Comparison of ENCODE assay signal across 8 mouse cellular contexts in the genomic region with DNA sequence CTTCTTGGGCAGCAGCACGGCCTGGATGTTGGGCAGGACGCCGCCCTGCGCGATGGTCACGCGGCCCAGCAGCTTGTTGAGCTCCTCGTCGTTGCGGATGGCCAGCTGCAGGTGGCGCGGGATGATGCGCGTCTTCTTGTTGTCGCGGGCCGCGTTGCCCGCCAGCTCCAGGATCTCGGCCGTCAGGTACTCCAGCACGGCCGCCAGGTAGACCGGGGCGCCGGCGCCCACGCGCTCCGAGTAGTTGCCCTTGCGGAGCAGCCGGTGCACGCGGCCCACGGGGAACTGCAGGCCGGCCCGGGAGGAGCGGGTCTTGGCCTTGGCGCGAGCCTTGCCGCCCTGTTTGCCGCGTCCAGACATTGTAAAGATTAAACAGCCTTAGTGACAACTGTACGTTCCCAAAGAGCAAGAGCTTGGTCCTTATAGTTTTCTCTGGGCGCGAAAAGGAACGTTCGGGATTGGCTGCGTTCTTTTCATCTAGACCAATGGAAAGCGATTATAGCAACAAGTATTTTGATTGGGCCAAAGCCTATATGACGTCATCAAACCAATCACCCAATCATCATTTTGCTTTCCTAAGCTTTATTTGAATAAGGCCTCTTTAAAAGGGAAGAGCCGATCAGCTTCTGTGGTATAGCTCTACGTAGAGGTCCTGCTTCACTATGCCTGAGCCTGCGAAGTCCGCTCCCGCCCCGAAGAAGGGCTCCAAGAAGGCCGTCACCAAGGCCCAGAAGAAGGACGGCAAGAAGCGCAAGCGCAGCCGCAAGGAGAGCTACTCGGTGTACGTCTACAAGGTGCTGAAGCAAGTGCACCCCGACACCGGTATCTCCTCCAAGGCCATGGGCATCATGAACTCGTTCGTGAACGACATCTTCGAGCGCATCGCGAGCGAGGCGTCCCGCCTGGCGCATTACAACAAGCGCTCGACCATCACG. TPM values are rescaled to one million over a fixed set of nuclear protein-coding genes. Genes with fewer than 3 reads are reported as not detected.
A peak's percentile ranks its signal among the peaks of the same experiment; 100 is the strongest.
DNase-seq lines count a peak whose midpoint lies in the region; ATAC-seq and TF ChIP-seq lines count a peak whose summit lies in the region.
"Not testable (repeated sequence)": the region's sequence is repeated elsewhere in the genome, so short reads cannot be mapped to it uniquely, and the experiment has no call there.

A gene (minus strand): TSS at position 377 of the 935 bp plus-strand sequence.
A gene (plus strand): TSS at position 647 of the 935 bp plus-strand sequence.

- WGBS in embryonic facial prominence, embryonic 15.5 days = under 1% methylated on average over 42 of the region's 80 CpGs
- WGBS in heart, adult 2 months = under 1% methylated on average over 48 of the region's 80 CpGs
- WGBS in kidney, adult 2 months = under 1% methylated on average over 53 of the region's 80 CpGs
- WGBS in limb, embryonic 12.5 days = 1% methylated on average over 53 of the region's 80 CpGs
- under 1% methylated on average over 42 of the region's 80 CpGs for WGBS in midbrain, embryonic 14.5 days

- not testable (repeated sequence) for TF ChIP-seq CTCF in bone marrow macrophage, adult 2 months (IDR thresholded peaks at IDR 0.05; ENCODE audit: low read depth, low read length); heart, adult 2 months (IDR thresholded peaks at IDR 0.05); kidney, adult 2 months (conservative IDR thresholded peaks at IDR 0.05; ENCODE audit: insufficient read depth, insufficient read length, low read depth, low read length)

- DNase-seq in A20 (ENCODE audit: low read depth, low spot score) = peak; percentile 98
- peak; percentile 81 to 89 for DNase-seq in heart, adult 2 months
- peak; percentile 98 for DNase-seq in kidney, adult 2 months
- DNase-seq in midbrain, embryonic 14.5 days = peak; percentile 98
- peak; percentile 85 for DNase-seq in spleen, adult 12 weeks (ENCODE audit: low spot score)

- not testable (repeated sequence) for H3K79me2 ChIP-seq in heart, adult 2 months (replicated peaks; ENCODE audit: control insufficient read depth, insufficient read depth, low read length)

- not testable (repeated sequence) for H3K27me3 ChIP-seq in embryonic facial prominence, embryonic 15.5 days; heart, adult 2 months (ENCODE audit: control insufficient read depth, insufficient read depth, low read length); kidney, adult 2 months (replicated peaks; ENCODE audit: control insufficient read depth, insufficient read depth, low read length); limb, embryonic 12.5 days; midbrain, embryonic 14.5 days (ENCODE audit: control insufficient read depth, insufficient read depth, low read length)

- H3K4me2 ChIP-seq in embryonic facial prominence, embryonic 15.5 days (replicated peaks) = peak within 1 kb of the TSS; percentile 60
- peak within 1 kb of the TSS; percentile 78 for H3K4me2 ChIP-seq in limb, embryonic 12.5 days
- peak within 1 kb of the TSS; percentile 73 for H3K4me2 ChIP-seq in midbrain, embryonic 14.5 days (ENCODE audit: low read length)

- 0 out of 2 replicates have a peak, but pooled peaks have one; percentile 64 for TF ChIP-seq POLR2A in bone marrow macrophage, adult 2 months (IDR thresholded peaks at IDR 0.05; ENCODE audit: borderline replicate concordance, low read depth, low read length)
- TF ChIP-seq POLR2A in heart, adult 2 months (IDR thresholded peaks at IDR 0.05; ENCODE audit: insufficient read depth, low read depth, low read length) = peak; percentile 96
- peak; percentile 41 for TF ChIP-seq POLR2A in kidney, adult 2 months (IDR thresholded peaks at IDR 0.05; ENCODE audit: low read depth, low read length)

- H3K36me3 ChIP-seq in embryonic facial prominence, embryonic 15.5 days; heart, adult 2 months (ENCODE audit: control insufficient read depth, insufficient read depth, low read length); kidney, adult 2 months (ENCODE audit: control insufficient read depth, insufficient read depth, low read length); limb, embryonic 12.5 days; midbrain, embryonic 14.5 days (ENCODE audit: control insufficient read depth, insufficient read depth, low read length): not testable (repeated sequence)

- peak within 1 kb of the TSS; percentile 66 for H3K4me3 ChIP-seq in bone marrow macrophage, adult 2 months (ENCODE audit: insufficient read depth, low read length)
- H3K4me3 ChIP-seq in embryonic facial prominence, embryonic 15.5 days (replicated peaks) = peak within 1 kb of the TSS; percentile 39
- H3K4me3 ChIP-seq in heart, adult 2 months = peak within 1 kb of the TSS; percentile 51
- H3K4me3 ChIP-seq in kidney, adult 2 months (ENCODE audit: insufficient read depth, low read depth, low read length) = peak within 1 kb of the TSS; percentile 64
- H3K4me3 ChIP-seq in limb, embryonic 12.5 days (replicated peaks) = peak within 1 kb of the TSS; percentile 41
- H3K4me3 ChIP-seq in midbrain, embryonic 14.5 days (replicated peaks; ENCODE audit: low read depth, low read length) = peak within 1 kb of the TSS; percentile 38

- intact Hi-C loops in heart, adult 2 months (cut with DNase I) = loop anchor here (5.0 to 10.0 kb wide), 6 partner anchors 266 to 1704 kb away; a partner anchor contains a TSS

- not testable (repeated sequence) for H3K4me1 ChIP-seq in bone marrow macrophage, adult 2 months (ENCODE audit: control insufficient read depth, insufficient read depth, low read length); heart, adult 2 months (ENCODE audit: control insufficient read depth, insufficient read depth, low read length)
- H3K4me1 ChIP-seq in embryonic facial prominence, embryonic 15.5 days = peaks cover 19% of the 10 kb centered on the region
- H3K4me1 ChIP-seq in kidney, adult 2 months (ENCODE audit: control insufficient read depth, insufficient read depth, low read length) = peaks cover 10% of the 10 kb centered on the region; the same call in 1 of the 2 replicates
- H3K4me1 ChIP-seq in limb, embryonic 12.5 days (replicated peaks) = peaks cover 23% of the 10 kb centered on the region; the same call in 1 of the 2 replicates
- peaks cover 17% of the 10 kb centered on the region for H3K4me1 ChIP-seq in midbrain, embryonic 14.5 days (ENCODE audit: control insufficient read depth, insufficient read depth, low read length)

- peak within 1 kb of the TSS; percentile 96 for H3K27ac ChIP-seq in bone marrow macrophage, adult 2 months (ENCODE audit: insufficient read depth, low read depth, low read length)
- peak within 1 kb of the TSS; percentile 94 for H3K27ac ChIP-seq in embryonic facial prominence, embryonic 15.5 days (replicated peaks)
- H3K27ac ChIP-seq in heart, adult 2 months = peak within 1 kb of the TSS; percentile 19; the same call in 1 of the 2 replicates
- peak within 1 kb of the TSS; percentile 59 for H3K27ac ChIP-seq in kidney, adult 2 months (ENCODE audit: insufficient read depth, low read depth, low read length)
- H3K27ac ChIP-seq in limb, embryonic 12.5 days = peak within 1 kb of the TSS; percentile 98
- peak within 1 kb of the TSS; percentile 72 for H3K27ac ChIP-seq in midbrain, embryonic 14.5 days (replicated peaks; ENCODE audit: low read depth, low read length)

- peak within 1 kb of the TSS; percentile 31; the same call in 1 of the 2 replicates for H3K9ac ChIP-seq in embryonic facial prominence, embryonic 15.5 days
- peak within 1 kb of the TSS; percentile 63 for H3K9ac ChIP-seq in heart, adult 2 months (ENCODE audit: low read depth, low read length)
- H3K9ac ChIP-seq in limb, embryonic 12.5 days (replicated peaks) = peak within 1 kb of the TSS; percentile 70
- peak within 1 kb of the TSS; percentile 43; the same call in 1 of the 2 replicates for H3K9ac ChIP-seq in midbrain, embryonic 14.5 days (replicated peaks; ENCODE audit: low read length)

- peak; percentile 90 for ATAC-seq in embryonic facial prominence, embryonic 15.5 days (ENCODE audit: insufficient number of reproducible peaks, low FRiP score, low TSS enrichment, low read depth)
- ATAC-seq in limb, embryonic 12.5 days (ENCODE audit: insufficient number of reproducible peaks, insufficient read depth, low FRiP score, low TSS enrichment, low read depth) = peak; percentile 92
- ATAC-seq in midbrain, embryonic 14.5 days (ENCODE audit: low FRiP score, low TSS enrichment) = peak; percentile 91

- 0 out of 2 replicates have a peak, but pooled peaks have one; percentile 40 for TF ChIP-seq EP300 in heart, adult 2 months (IDR thresholded peaks at IDR 0.05; ENCODE audit: insufficient read depth, low read depth, low read length)

- H3K9me3 ChIP-seq in embryonic facial prominence, embryonic 15.5 days (replicated peaks); limb, embryonic 12.5 days; midbrain, embryonic 14.5 days (ENCODE audit: control insufficient read depth, low read length): not testable (repeated sequence)

RNA-seq across cellular contexts. Expression of the first gene that starts in this region (rescaled TPM):
- 5.0 and 7.4 TPM in 2 replicates for polyA plus RNA-seq in bone marrow macrophage, adult 2 months (2012; ENCODE audit: insufficient read depth, insufficient read length, missing spikeins)
- polyA plus RNA-seq in embryonic facial prominence, embryonic 15.5 days (2015; fragmentation: Nextera tagmentation; extraction: Ambion mirVana) = 33.6 and 33.8 TPM in 2 replicates
- total RNA-seq in heart, adult 2 months (2021) = 1 to 10 TPM; 1.7 to 4.3 TPM
- polyA plus RNA-seq in heart, adult 2 months (2012; rRNA removed) = not detected in 2 replicates
- polyA plus RNA-seq in kidney, adult 2 months (2012; rRNA removed) = 0.76 TPM in 1 of 2 replicates, not detected in the other
- 119 and 120 TPM in 2 replicates for polyA plus RNA-seq in limb, embryonic 12.5 days (2016; fragmentation: Nextera tagmentation; extraction: Ambion mirVana)
- 9.4 and 11.7 TPM in 2 replicates for polyA plus RNA-seq in midbrain, embryonic 14.5 days (2014; fragmentation: Nextera tagmentation; extraction: Ambion mirVana)

RNA-seq across cellular contexts. Expression of the second gene that starts in this region (rescaled TPM):
- 1.4 and 4.4 TPM in 2 replicates for polyA plus RNA-seq in bone marrow macrophage, adult 2 months (2012; ENCODE audit: insufficient read depth, insufficient read length, missing spikeins)
- 5.7 and 6.9 TPM in 2 replicates for polyA plus RNA-seq in embryonic facial prominence, embryonic 15.5 days (2015; fragmentation: Nextera tagmentation; extraction: Ambion mirVana)
- 1 to 10 TPM; 2.8 to 3.6 TPM for total RNA-seq in heart, adult 2 months (2021)
- polyA plus RNA-seq in heart, adult 2 months (2012; rRNA removed) = 0.59 TPM in 1 of 2 replicates, not detected in the other
- polyA plus RNA-seq in kidney, adult 2 months (2012; rRNA removed) = 0.92 and 1.0 TPM in 2 replicates
- 26.1 and 28.8 TPM in 2 replicates for polyA plus RNA-seq in limb, embryonic 12.5 days (2016; fragmentation: Nextera tagmentation; extraction: Ambion mirVana)
- 4.1 and 7.9 TPM in 2 replicates for polyA plus RNA-seq in midbrain, embryonic 14.5 days (2014; fragmentation: Nextera tagmentation; extraction: Ambion mirVana)

Comparison
In these comparisons a context has a peak if more than half of its experiments do, and no peak if none do; other contexts are left out.
1. Peak in every context shown above with its lines: DNase-seq, ATAC-seq, H3K4me3 ChIP-seq and H3K27ac ChIP-seq.
2. H3K27ac ChIP-seq: peak in every context shown above with its lines; median percentile 98 in limb, embryonic 12.5 days; 96 in bone marrow macrophage, adult 2 months; 94 in embryonic facial prominence, embryonic 15.5 days; 72 in midbrain, embryonic 14.5 days; 59 in kidney, adult 2 months; 19 in heart, adult 2 months.
3. POLR2A ChIP-seq: peak in every context shown above with its lines; median percentile 96 in heart, adult 2 months; 64 in bone marrow macrophage, adult 2 months; 41 in kidney, adult 2 months.